ENCODE assay signal across 8 mouse cellular contexts in the genomic region with DNA sequence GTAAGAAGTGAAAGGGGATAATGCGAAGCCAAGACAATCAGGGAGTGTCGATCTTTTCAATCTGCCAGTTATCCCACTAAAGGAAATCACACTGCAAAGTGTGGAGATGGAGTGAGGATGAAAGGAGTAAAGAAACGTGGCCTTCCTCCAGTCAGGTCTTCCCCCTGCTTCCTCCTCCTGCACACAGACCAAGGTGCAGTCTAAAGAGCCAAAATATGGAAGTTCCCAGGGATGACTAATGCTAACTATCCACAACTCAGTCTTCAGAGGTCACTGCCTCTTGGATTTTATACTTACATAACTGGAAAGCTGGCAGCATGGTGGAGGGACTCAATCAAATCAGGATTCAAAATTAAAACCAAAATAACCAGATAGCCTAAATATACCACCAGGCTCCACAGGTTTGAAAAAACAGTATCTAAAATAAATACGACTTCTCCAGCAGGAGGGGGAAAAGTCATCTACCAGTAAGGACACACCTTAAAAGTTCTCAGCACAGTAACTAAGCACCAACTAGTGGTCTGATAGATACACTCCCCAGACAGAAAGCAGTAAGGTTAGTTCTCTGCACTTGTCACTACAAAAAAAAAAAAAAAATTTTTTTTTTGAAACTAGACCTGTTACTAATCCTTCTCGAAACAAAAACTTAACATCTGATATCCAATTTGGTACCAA. TPM values are rescaled to one million over a fixed set of nuclear protein-coding genes. Genes with fewer than 3 reads are reported as not detected.
A peak's percentile ranks its signal among the peaks of the same experiment; 100 is the strongest.
DNase-seq lines count a peak whose midpoint lies in the region; ATAC-seq lines count a peak whose summit lies in the region.

No protein-coding gene starts in this region.

- peak overlapping the region; percentile 98 for H3K9ac ChIP-seq in lung, embryonic 16.5 days (ENCODE audit: low read length)
- H3K9ac ChIP-seq in midbrain, embryonic 16.5 days (ENCODE audit: low read depth, low read length), result no peak overlapping the region

- peaks cover 40% of the 10 kb centered on the region for H3K4me1 ChIP-seq in lung, embryonic 16.5 days (replicated peaks; ENCODE audit: control insufficient read depth, insufficient read depth, low read length)
- peaks cover 19% of the 10 kb centered on the region for H3K4me1 ChIP-seq in midbrain, embryonic 16.5 days (ENCODE audit: control insufficient read depth, insufficient read depth, low read length)

- WGBS in lung, embryonic 16.5 days, result 21% methylated on average over 5 of the region's 5 CpGs
- 14% methylated on average over 5 of the region's 5 CpGs for WGBS in midbrain, embryonic 16.5 days

- no peaks in the 10 kb centered on the region for H3K36me3 ChIP-seq in lung, embryonic 16.5 days (ENCODE audit: control insufficient read depth, insufficient read depth, low read length)
- H3K36me3 ChIP-seq in midbrain, embryonic 16.5 days (ENCODE audit: control insufficient read depth, insufficient read depth, low read length), result no peaks in the 10 kb centered on the region

- DNase-seq in lung, postnatal 10 days, result no peak
- peak; percentile 55 for DNase-seq in c-Kit-positive CD71-positive TER-119-positive erythroid progenitor cells, embryonic 14.5 days (ENCODE audit: low spot score)
- no peak for DNase-seq in cerebellum, adult 9-10 months
- DNase-seq in natural killer cell, adult 2 months (ENCODE audit: low spot score in 2 of 2), result no peak
- DNase-seq in cerebellum, adult 8-10 months, result no peak

- no peak for ATAC-seq in lung, embryonic 16.5 days (ENCODE audit: low read depth)
- peak; percentile 20 for ATAC-seq in inflammation-experienced regulatory T-cells, adult 6 months
- no peak for ATAC-seq in midbrain, embryonic 16.5 days

- H3K27me3 ChIP-seq in lung, embryonic 16.5 days (ENCODE audit: control insufficient read depth, insufficient read depth, low read depth, low read length), result no peaks in the 10 kb centered on the region
- no peaks in the 10 kb centered on the region for H3K27me3 ChIP-seq in midbrain, embryonic 16.5 days (ENCODE audit: control insufficient read depth, insufficient read depth, low read depth, low read length)

- peak overlapping the region; percentile 88 for H3K4me3 ChIP-seq in lung, embryonic 16.5 days (ENCODE audit: low read length)
- peak overlapping the region; percentile 73; the same call in 1 of the 2 replicates for H3K4me3 ChIP-seq in midbrain, embryonic 16.5 days (ENCODE audit: low read depth, low read length)

- H3K27ac ChIP-seq in lung, embryonic 16.5 days (ENCODE audit: low read length), result peak overlapping the region; percentile 96
- H3K27ac ChIP-seq in midbrain, embryonic 16.5 days (ENCODE audit: low read length), result no peak overlapping the region

- no peaks in the 10 kb centered on the region for H3K9me3 ChIP-seq in lung, embryonic 16.5 days (ENCODE audit: control insufficient read depth, low read length)
- no peaks in the 10 kb centered on the region for H3K9me3 ChIP-seq in midbrain, embryonic 16.5 days (replicated peaks; ENCODE audit: control insufficient read depth, low read length, poor library complexity, severe bottlenecking)

- H3K4me2 ChIP-seq in lung, embryonic 16.5 days (ENCODE audit: low read depth, low read length), result peak overlapping the region; percentile 77
- peak overlapping the region; percentile 61 for H3K4me2 ChIP-seq in midbrain, embryonic 16.5 days (ENCODE audit: low read length)

RNA-seq across cellular contexts. Expression of a gene that starts 18.5 kb away (rescaled TPM):
- 5.2 and 6.1 TPM in 2 replicates for polyA plus RNA-seq in lung, embryonic 16.5 days (2015; fragmentation: Nextera tagmentation; extraction: Ambion mirVana)
- polyA plus RNA-seq in inflammation-experienced regulatory T-cells, adult 6 months (2017; shearing (Covaris generic)), result 10 to 100 TPM in 1 of 3 experiments, 1 to 10 TPM in 2; 8.6 to 11.1 (median 8.6) TPM
- 0.87 and 1.0 TPM in 2 replicates for polyA plus RNA-seq in midbrain, embryonic 16.5 days (2015; fragmentation: Nextera tagmentation; extraction: Ambion mirVana)
